Mouse (Mus musculus) MEL (cell line): ENCODE results near the gene Ap1s3. TPM values are rescaled to one million over a fixed set of nuclear protein-coding genes. Genes with fewer than 3 reads are reported as not detected.

Experiments
- DNase-seq: peaks from one replicate; pipeline ENCODE4 v3.0.0; 2011; ENCODE audit warnings: low read depth, low spot score
- H3K27ac ChIP-seq: 2 replicates; pipeline ENCODE4 v1.5.1; 2012; ENCODE audit warnings: low read depth, mild to moderate bottlenecking, control low read depth, low read length, moderate library complexity; ENCODE audit not compliant: control insufficient read depth
- H3K27me3 ChIP-seq, 2 experiments: fragments of 150-350 bp in 1 of 2; sonication (generic) in 1 of 2; 2 replicates each; pipeline ENCODE4 v1.6.1; 2012; ENCODE audit warnings: low read length in 2 of 2, mild to moderate bottlenecking in 2 of 2, improper control_type of control experiment in 1 of 2, moderate library complexity in 1 of 2; ENCODE audit not compliant: insufficient read depth in 2 of 2, control insufficient read depth in 1 of 2
- H3K36me3 ChIP-seq, 2 experiments: 2 replicates each; pipeline ENCODE4 v1.6.1; 2012 to 2014; ENCODE audit warnings: low read length in 2 of 2, improper control_type of control experiment in 1 of 2, inconsistent platforms in 1 of 2, mild to moderate bottlenecking in 1 of 2; ENCODE audit not compliant: insufficient read depth in 2 of 2, control insufficient read depth in 1 of 2
- H3K4me1 ChIP-seq, 2 experiments: fragments of 150-350 bp in 1 of 2; sonication (generic) in 1 of 2; 2 replicates each; pipeline ENCODE4 v1.6.1; 2012; ENCODE audit warnings: low read length in 2 of 2, improper control_type of control experiment in 1 of 2, mild to moderate bottlenecking in 1 of 2; ENCODE audit not compliant: insufficient read depth in 2 of 2, control insufficient read depth in 1 of 2
- H3K4me3 ChIP-seq, 2 experiments: fragments of 150-350 bp in 1 of 2; sonication (generic) in 1 of 2; 2 replicates each; pipeline ENCODE4 v1.5.1; 2012; ENCODE audit warnings: low read depth in 2 of 2, low read length in 2 of 2, mild to moderate bottlenecking in 2 of 2, moderate library complexity in 2 of 2, control low read depth in 1 of 2, improper control_type of control experiment in 1 of 2; ENCODE audit not compliant: control insufficient read depth in 1 of 2, insufficient read depth in 1 of 2
- H3K79me2 ChIP-seq: 2 replicates; pipeline ENCODE4 v1.6.1; 2012; ENCODE audit warnings: mild to moderate bottlenecking, low read length, moderate library complexity; ENCODE audit not compliant: control insufficient read depth, poor library complexity, insufficient read depth
- H3K9ac ChIP-seq: 2 replicates; pipeline ENCODE4 v1.6.1; 2012; ENCODE audit warnings: low read depth, mild to moderate bottlenecking, control low read depth, low read length, moderate library complexity; ENCODE audit not compliant: control insufficient read depth, poor library complexity, severe bottlenecking
- H3K9me3 ChIP-seq: fragments of 150-350 bp; sonication (generic); replicated peaks from 2 replicates; pipeline ENCODE4 v1.6.1; 2012; ENCODE audit warnings: mild to moderate bottlenecking, low read length, improper control_type of control experiment, moderate library complexity; ENCODE audit not compliant: insufficient read depth
- BHLHE40 ChIP-seq: IDR thresholded peaks from 2 replicates; pipeline ENCODE4 v1.6.1; 2012; ENCODE audit warnings: low read depth, mild to moderate bottlenecking, inconsistent platforms, low read length, improper control_type of control experiment, borderline replicate concordance
- CHD1 ChIP-seq: IDR thresholded peaks from 2 replicates; pipeline ENCODE4 v1.6.1; 2012; ENCODE audit warnings: low read depth, mild to moderate bottlenecking, inconsistent platforms, low read length, improper control_type of control experiment
- ELF1 ChIP-seq: IDR thresholded peaks from 2 replicates; pipeline ENCODE4 v1.6.1; 2014; ENCODE audit warnings: low read depth, mild to moderate bottlenecking, inconsistent platforms, low read length, improper control_type of control experiment, moderate library complexity
- EP300 ChIP-seq, 2 experiments: IDR thresholded peaks; 2 replicates each; pipeline ENCODE4 v1.6.1; 2011; ENCODE audit warnings: improper control_type of control experiment in 2 of 2, low read length in 2 of 2, low read depth in 1 of 2, mild to moderate bottlenecking in 1 of 2
- GABPA ChIP-seq: IDR thresholded peaks from 2 replicates; pipeline ENCODE4 v1.6.1; 2012; ENCODE audit warnings: low read depth, mild to moderate bottlenecking, inconsistent platforms, low read length, improper control_type of control experiment, moderate library complexity
- HCFC1 ChIP-seq: IDR thresholded peaks from 2 replicates; pipeline ENCODE4 v1.6.1; 2012; ENCODE audit warnings: low read depth, mild to moderate bottlenecking, inconsistent platforms, low read length, improper control_type of control experiment, moderate library complexity
- JUND ChIP-seq: IDR thresholded peaks from 2 replicates; pipeline ENCODE4 v1.6.1; 2011; ENCODE audit warnings: low read depth, mild to moderate bottlenecking, improper control_type of control experiment, low read length
- KAT2A ChIP-seq: conservative IDR thresholded peaks from 2 replicates; pipeline ENCODE4 v1.6.1; 2012; ENCODE audit warnings: low read depth, low read length, improper control_type of control experiment, inconsistent platforms
- MAZ ChIP-seq: IDR thresholded peaks from 2 replicates; pipeline ENCODE4 v1.6.1; 2012; ENCODE audit warnings: low read depth, mild to moderate bottlenecking, inconsistent platforms, low read length, improper control_type of control experiment
- MEF2A ChIP-seq: IDR thresholded peaks from 2 replicates; pipeline ENCODE4 v1.6.1; 2014; ENCODE audit warnings: low read depth, mild to moderate bottlenecking, inconsistent platforms, low read length, improper control_type of control experiment; ENCODE audit not compliant: poor library complexity, insufficient replicate concordance, severe bottlenecking; ENCODE audit errors: extremely low read depth
- MXI1 ChIP-seq: IDR thresholded peaks from 2 replicates; pipeline ENCODE4 v1.6.1; 2011; ENCODE audit warnings: mild to moderate bottlenecking, low read depth, low read length, improper control_type of control experiment
- MYB ChIP-seq: IDR thresholded peaks from 2 replicates; pipeline ENCODE4 v1.6.1; 2011; ENCODE audit warnings: mild to moderate bottlenecking, low read depth, low read length, improper control_type of control experiment
- MYC ChIP-seq: IDR thresholded peaks from 2 replicates; pipeline ENCODE4 v1.6.1; 2011; ENCODE audit warnings: low read depth, mild to moderate bottlenecking, low read length, improper control_type of control experiment, moderate library complexity
- POLR2AphosphoS2 ChIP-seq: IDR thresholded peaks from 2 replicates; pipeline ENCODE4 v1.6.1; 2011; ENCODE audit warnings: low read length, improper control_type of control experiment
- RCOR1 ChIP-seq: IDR thresholded peaks from 2 replicates; pipeline ENCODE4 v1.6.1; 2012; ENCODE audit warnings: low read depth, mild to moderate bottlenecking, inconsistent platforms, low read length, improper control_type of control experiment
- SIN3A ChIP-seq: IDR thresholded peaks from 2 replicates; pipeline ENCODE4 v1.6.1; 2012; ENCODE audit warnings: low read length, improper control_type of control experiment, inconsistent platforms
- TAL1 ChIP-seq: IDR thresholded peaks from 2 replicates; pipeline ENCODE4 v1.6.1; 2012; ENCODE audit warnings: mild to moderate bottlenecking, inconsistent platforms, low read length, moderate library complexity, mixed read lengths
- TBP ChIP-seq: IDR thresholded peaks from 2 replicates; pipeline ENCODE4 v1.8.0; 2011; ENCODE audit warnings: low read depth, low read length, improper control_type of control experiment
- UBTF ChIP-seq: IDR thresholded peaks from 2 replicates; pipeline ENCODE4 v1.6.1; 2012; ENCODE audit warnings: low read depth, mild to moderate bottlenecking, inconsistent platforms, low read length, improper control_type of control experiment, moderate library complexity, borderline replicate concordance; ENCODE audit not compliant: insufficient read depth
- USF1 ChIP-seq: IDR thresholded peaks from 2 replicates; pipeline ENCODE4 v1.6.1; 2014; ENCODE audit warnings: low read depth, mild to moderate bottlenecking, inconsistent platforms, low read length, improper control_type of control experiment, moderate library complexity
- USF2 ChIP-seq, 2 experiments: IDR thresholded peaks; 2 replicates each; pipeline ENCODE4 v1.6.1; 2011 to 2012; ENCODE audit warnings: improper control_type of control experiment in 2 of 2, low read length in 2 of 2, borderline replicate concordance in 1 of 2, inconsistent platforms in 1 of 2, low read depth in 1 of 2, mild to moderate bottlenecking in 1 of 2; ENCODE audit not compliant: insufficient read depth in 1 of 2
- ZC3H11A ChIP-seq: IDR thresholded peaks from 2 replicates; pipeline ENCODE4 v1.6.1; 2012; ENCODE audit warnings: low read depth, mild to moderate bottlenecking, inconsistent platforms, low read length, improper control_type of control experiment
- ZMIZ1 ChIP-seq: IDR thresholded peaks from 2 replicates; pipeline ENCODE4 v1.6.1; 2012; ENCODE audit warnings: low read depth, mild to moderate bottlenecking, inconsistent platforms, low read length, improper control_type of control experiment, moderate library complexity
- polyA plus RNA-seq, 2 experiments: library from polyadenylated mRNA; stranded (reverse) in 1 of 2; unstranded in 1 of 2; fragments of >175 nt in 1 of 2; fragments of >200 nt in 1 of 2; gene quantifications; 2 replicates each; pipeline versions ENCODE4 v1.2.1 to v1.2.4; 2012; ENCODE audit warnings: low replicate concordance in 2 of 2, low read depth in 1 of 2; ENCODE audit not compliant: insufficient read length in 2 of 2, insufficient read depth in 1 of 2, missing spikeins in 1 of 2
- total RNA-seq: library from RNA; depleted of rRNA; stranded (reverse); fragments of 300-350 nt; gene quantifications from 2 replicates; pipeline ENCODE4 v1.2.3, GENCODE M21; 2012

Gene Ap1s3
- total and polyA plus RNA-seq, 3 experiments = 4.3 to 50.6 (median 19.0) TPM

- Histone ChIP-seq H3K4me3 (no peak overlapping the region), H3K27me3 (no peaks in the 10 kb centered on the region), H3K27ac (no peak overlapping the region), H3K36me3 (peaks cover 0 to 10% of the 10 kb centered on the region in 2 experiments; a peak in 2 of 4 replicates), H3K4me1 (peaks cover 0 to 9% of the 10 kb centered on the region in 2 experiments; a peak in 2 of 4 replicates)
- TF ChIP-seq UBTF = no peak
- TF ChIP-seq TAL1 = no peak
- TF ChIP-seq, all 39 proteins: peak for 0
- no peak for DNase-seq
- no peak overlapping the region for H3K9ac ChIP-seq
- no peaks in the 10 kb centered on the region for H3K9me3 ChIP-seq
- peaks cover 6% of the 10 kb centered on the region; the same call in 1 of the 2 replicates for H3K79me2 ChIP-seq
Observed at GRCm38 (mm10) chr1:79664911-79665310, 6.9 kb downstream of the Ap1s3 start.

- Histone ChIP-seq H3K4me3 (no peak overlapping the region), H3K36me3 (no peaks in the 10 kb centered on the region), H3K27ac (no peak overlapping the region), H3K79me2 (peaks cover 2% of the 10 kb centered on the region; the same call in 1 of the 2 replicates), H3K4me1 (no peaks in the 10 kb centered on the region)
- TF ChIP-seq MXI1 (no peak), USF1 (no peak), UBTF (no peak), ZC3H11A (no peak), EP300 (IDR thresholded peaks at IDR 0.05; ENCODE audit: low read depth in 1 of 2, low read length in 2 of 2) (no peak), HCFC1 (no peak), JUND (no peak), CHD1 (no peak), ZMIZ1 (no peak)
- TF ChIP-seq, all 39 proteins: peak for 0
- Histone ChIP-seq H3K9ac (no peak overlapping the region), H3K9me3 (no peaks in the 10 kb centered on the region), H3K27me3 (no peaks in the 10 kb centered on the region)
- DNase-seq = no peak
Observed at GRCm38 (mm10) chr1:79659598-79659997, 12.2 kb downstream of the Ap1s3 start.

- TF ChIP-seq MYB (no peak), RCOR1 (no peak), ZMIZ1 (no peak), KAT2A (no peak), POLR2AphosphoS2 (no peak), MAZ (no peak), MEF2A (no peak), GABPA (no peak), MXI1 (no peak), ELF1 (no peak), MYC (no peak), TAL1 (no peak), BHLHE40 (no peak), TBP (no peak), JUND (no peak), SIN3A (no peak), USF2 (IDR thresholded peaks at IDR 0.05; ENCODE audit: borderline replicate concordance in 1 of 2, insufficient read depth in 1 of 2, low read depth in 1 of 2, low read length in 2 of 2) (no peak)
- Histone ChIP-seq H3K36me3 (no peaks in the 10 kb centered on the region), H3K27ac (no peak overlapping the region), H3K27me3 (no peaks in the 10 kb centered on the region), H3K4me3 (no peak overlapping the region), H3K9ac (no peak overlapping the region), H3K9me3 (no peaks in the 10 kb centered on the region), H3K79me2 (peaks cover 2% of the 10 kb centered on the region; the same call in 1 of the 2 replicates), H3K4me1 (no peaks in the 10 kb centered on the region)
- DNase-seq = no peak
Observed at GRCm38 (mm10) chr1:79657411-79657810, 14.4 kb downstream of the Ap1s3 start.
